Mouse (Mus musculus): ENCODE data around the gene Btbd9.

DNA sequence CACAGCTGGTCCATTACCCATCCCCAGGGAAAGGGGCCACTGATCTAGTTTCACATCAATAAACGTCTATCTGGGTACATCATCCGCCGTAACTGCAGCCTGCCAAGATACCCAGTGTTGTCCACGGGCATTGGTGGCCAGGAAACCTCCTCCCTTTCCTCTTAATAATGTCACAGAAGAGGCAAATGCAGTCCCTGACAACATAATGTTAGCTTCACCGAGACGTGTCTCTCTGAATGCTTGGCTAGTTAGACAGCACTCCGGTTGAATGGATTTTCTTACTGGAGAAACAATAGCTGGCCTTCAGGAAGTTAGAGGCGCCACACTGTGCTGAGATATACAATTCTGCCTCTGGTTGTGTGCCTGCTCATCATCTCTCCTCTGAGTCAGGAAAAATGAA, 280.2 kb downstream of the Btbd9 start:
- no peak for TF ChIP-seq CTCF (IDR thresholded peaks at IDR 0.05; ENCODE audit: low read depth)
- TF ChIP-seq EP300 (IDR thresholded peaks at IDR 0.05; ENCODE audit: low read depth), result no peak

Data from heart, postnatal 0 days (tissue).